Mouse (Mus musculus): ENCODE data around the gene Tsc1. TPM values are rescaled to one million over a fixed set of nuclear protein-coding genes. Genes with fewer than 3 reads are reported as not detected.

The Tsc1 gene
- total RNA-seq, 2 experiments from 2014 or later: 48.4 to 60.7 TPM

DNA sequence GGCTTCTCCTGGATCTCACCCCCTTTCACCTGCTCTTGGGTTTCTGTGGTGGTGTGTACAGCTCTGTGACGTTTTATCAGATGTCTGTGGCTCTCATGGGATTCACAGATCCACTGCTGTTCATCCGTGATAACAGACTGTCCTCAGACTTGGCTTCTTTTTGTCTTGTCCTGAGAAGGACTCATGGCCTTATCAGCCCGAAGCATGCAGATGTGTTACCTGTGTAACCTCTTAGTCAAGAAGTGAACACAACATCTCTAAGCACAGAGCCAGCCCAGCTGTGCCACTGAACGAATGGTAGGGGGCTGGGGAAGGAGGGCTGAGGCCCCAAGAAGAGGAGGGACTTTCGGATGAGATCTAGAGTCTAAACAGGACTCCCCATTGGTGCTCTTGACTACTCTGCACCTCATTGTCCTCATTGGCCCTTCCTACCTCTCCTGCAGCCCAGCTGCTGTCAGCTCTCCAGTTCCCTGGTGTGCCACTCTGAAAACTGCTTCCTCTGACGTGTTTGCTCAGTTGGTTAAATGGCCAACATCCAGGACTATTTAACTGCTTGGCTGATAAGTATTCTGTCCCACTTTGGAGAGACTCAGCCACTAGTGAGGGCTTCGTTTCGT is 60.7 kb downstream of the Tsc1 start:
- intact Hi-C loops (cut with DNase I): no loop called here
- no peak for DNase-seq (ENCODE audit: low spot score in 2 of 2)

DNA sequence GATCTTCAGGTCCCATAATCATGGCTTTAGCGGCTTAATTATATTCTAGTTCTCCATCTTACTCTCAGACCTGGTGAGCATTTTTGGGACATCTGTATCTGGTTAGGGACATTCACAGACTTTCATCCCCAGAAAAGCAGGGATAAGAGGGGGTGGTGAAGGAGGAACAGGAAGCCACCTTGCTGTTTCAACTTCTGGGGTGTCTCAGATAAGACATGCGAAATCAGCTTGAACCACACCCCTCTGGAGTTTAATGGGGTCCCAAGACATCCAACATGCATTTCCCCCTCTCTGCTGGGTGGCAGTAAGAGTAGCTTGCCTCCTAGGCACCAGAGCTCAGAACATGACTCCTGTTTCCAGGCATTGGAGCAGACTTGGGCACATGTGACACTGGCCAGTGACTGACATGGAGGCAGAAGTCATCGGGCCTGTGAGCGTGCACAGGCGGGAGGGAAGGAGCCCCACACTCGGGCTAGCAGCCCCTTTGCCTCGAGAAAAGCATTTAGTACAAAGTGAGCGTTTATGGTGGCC is 65.1 kb downstream of the Tsc1 start:
- intact Hi-C loops (cut with DNase I): no loop called here
- DNase-seq (ENCODE audit: low spot score in 2 of 2): no peak

GRCm38 (mm10) chr2:28706787-28707186 is 65.8 kb downstream of the Tsc1 start:
- intact Hi-C loops (cut with DNase I): no loop called here

DNA sequence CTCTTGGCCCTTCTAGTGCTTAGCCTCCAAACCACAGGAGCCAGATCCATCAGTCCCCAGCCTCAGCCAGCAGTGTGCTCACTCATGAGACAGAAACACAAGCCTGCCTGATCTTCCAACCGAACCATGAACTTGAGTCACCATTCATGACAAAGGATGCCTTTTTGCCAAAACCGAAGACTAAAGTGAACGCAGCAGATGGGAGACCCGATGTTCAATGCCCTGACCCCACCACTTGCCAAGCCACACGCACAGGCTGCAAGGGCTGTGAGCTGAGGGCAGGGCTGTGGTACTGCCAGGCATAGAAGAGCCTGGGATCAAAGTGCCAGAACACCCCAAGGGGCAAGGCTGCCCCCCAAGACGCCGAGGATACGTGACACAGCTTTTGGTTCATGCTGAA is 72.0 kb downstream of the Tsc1 start:
- DNase-seq (ENCODE audit: low spot score in 2 of 2): no peak
- intact Hi-C loops (cut with DNase I): no loop called here

More at GRCm38 (mm10) chr2:28706787-28707186, 65.8 kb downstream of the Tsc1 start:
- no peak for DNase-seq (ENCODE audit: low spot score in 2 of 2)

DNA sequence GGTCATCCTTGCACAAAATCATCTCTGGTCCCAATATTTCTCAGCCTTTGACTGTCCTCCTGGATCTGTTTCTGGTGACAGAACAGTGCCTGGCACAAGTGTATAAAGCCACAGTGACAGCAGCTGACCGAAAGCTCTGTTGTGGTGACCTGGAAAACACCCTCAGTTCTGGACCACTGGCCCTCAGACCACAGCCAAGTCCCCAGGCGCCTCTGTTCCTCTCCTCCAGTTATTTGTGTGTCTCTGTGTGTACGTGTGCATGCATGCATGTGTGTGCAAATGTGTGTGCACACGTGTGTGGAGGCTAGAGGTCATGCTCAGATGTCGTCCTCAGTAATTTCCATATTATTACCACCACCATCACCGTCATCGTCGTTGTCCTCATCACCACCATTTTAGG is 81.4 kb downstream of the Tsc1 start:
- DNase-seq (ENCODE audit: low spot score in 2 of 2): no peak
- intact Hi-C loops (cut with DNase I): no loop called here

- intact Hi-C loops (cut with DNase I): no loop called here
- no peak for DNase-seq (ENCODE audit: low spot score in 2 of 2)
Measured at GRCm38 (mm10) chr2:28723912-28724311, 82.9 kb downstream of the Tsc1 start.

DNA sequence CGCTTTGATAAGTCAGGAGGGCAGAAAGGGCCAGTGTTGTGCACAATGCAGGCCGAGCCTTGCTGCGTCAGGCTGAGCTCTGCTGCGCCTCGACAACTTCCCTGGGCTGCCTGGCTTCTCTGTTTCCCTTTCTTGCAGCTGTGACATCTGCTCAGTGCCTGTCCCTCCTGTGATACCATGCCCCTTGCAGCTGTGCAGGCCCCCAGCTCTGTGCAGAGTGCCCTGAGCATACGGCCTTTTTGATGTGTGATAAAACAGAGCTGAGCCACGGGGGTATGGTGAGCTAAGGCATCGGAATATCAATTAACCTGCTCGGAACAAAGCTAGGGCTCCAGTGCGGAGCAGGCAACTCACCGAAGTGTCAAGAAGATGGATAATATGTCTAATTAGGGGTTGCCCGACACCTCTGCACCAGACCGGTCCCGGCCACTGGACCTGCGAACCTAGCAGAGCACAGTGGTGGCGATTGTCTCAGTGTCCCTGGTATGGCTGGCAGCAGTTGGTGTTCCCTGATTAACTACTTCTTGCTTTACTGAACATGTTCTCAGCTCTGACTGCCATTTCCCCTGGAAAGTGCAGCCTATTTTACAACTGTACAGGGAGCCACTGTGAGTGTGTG is 86.9 kb downstream of the Tsc1 start:
- DNase-seq (ENCODE audit: low spot score in 2 of 2): no peak
- intact Hi-C loops (cut with DNase I): no loop called here

DNA sequence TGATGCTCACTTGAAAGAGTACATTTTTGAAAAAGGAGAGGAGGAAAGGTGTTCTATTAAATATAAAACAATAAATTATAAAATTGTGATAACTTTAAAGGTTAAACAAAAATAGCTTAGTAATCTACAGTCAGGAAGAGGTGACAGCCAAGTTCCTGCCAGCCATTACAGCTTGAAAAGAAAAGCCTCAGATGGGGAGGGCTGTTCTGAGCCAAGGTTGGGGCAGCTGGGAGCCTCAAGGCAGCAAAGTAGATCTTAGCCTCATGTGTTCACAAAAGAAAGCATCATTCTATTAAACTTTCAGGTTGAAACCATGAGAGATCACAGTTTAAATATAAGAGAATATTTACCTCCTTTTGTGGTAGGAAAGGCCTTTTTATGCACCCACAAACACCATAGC is 89.6 kb downstream of the Tsc1 start:
- intact Hi-C loops (cut with DNase I): no loop called here
- DNase-seq (ENCODE audit: low spot score in 2 of 2): no peak

- DNase-seq (ENCODE audit: low spot score in 2 of 2): no peak
- intact Hi-C loops (cut with DNase I): no loop called here
Measured at GRCm38 (mm10) chr2:28737112-28737511, 96.1 kb downstream of the Tsc1 start.

GRCm38 (mm10) chr2:28740159-28740558 is 99.1 kb downstream of the Tsc1 start:
- DNase-seq (ENCODE audit: low spot score in 2 of 2): no peak
- intact Hi-C loops (cut with DNase I): no loop called here

Small RNA genes within 50 kb of the gene (microRNA-seq; reads per million reads assigned to microRNA genes)
- not detected for gene Gm22824
- gene Mir3088: 2.0 reads per million

Other genes with a start within 250 kb of the Tsc1 start
- 10 to 100 TPM; 26.8 to 30.3 TPM for gene Ppp1r26, start 194.4 kb upstream of the Tsc1 start, total RNA-seq (2021)
- gene 1700007K13Rik, start 174.9 kb upstream of the Tsc1 start, total RNA-seq (2021): 1 to 10 TPM; 4.0 to 5.1 TPM
- gene Mrps2, start 173.2 kb upstream of the Tsc1 start, total RNA-seq (2021): 10 to 100 TPM; 35.4 to 39.0 TPM
- gene Gbgt1, start 144.3 kb upstream of the Tsc1 start, total RNA-seq (2021): 1 to 10 TPM; 1.6 to 3.3 TPM
- gene Gm10134, start 135.1 kb upstream of the Tsc1 start, total RNA-seq (2021): 1 to 10 TPM; 1.7 TPM
- gene Ralgds, start 128.1 kb upstream of the Tsc1 start, total RNA-seq (2021): 10 to 100 TPM; 82.7 to 82.8 TPM
- gene Cel, start 77.8 kb upstream of the Tsc1 start, total RNA-seq (2021): not detected
- gene Gtf3c5, start 57.5 kb upstream of the Tsc1 start, total RNA-seq (2021): 10 to 100 TPM; 17.9 to 18.6 TPM
- gene Gfi1b, start 19.2 kb upstream of the Tsc1 start, total RNA-seq (2021): not detected
- gene Spaca9, start 58.5 kb downstream of the Tsc1 start, total RNA-seq (2021): not detected
- 1 to 10 TPM; 1.6 to 1.7 TPM for gene Ak8, start 58.9 kb downstream of the Tsc1 start, total RNA-seq (2021)
- gene Gtf3c4, start 199.1 kb downstream of the Tsc1 start, total RNA-seq (2021): 10 to 100 TPM; 31.8 to 35.8 TPM
- gene Ddx31, start 199.2 kb downstream of the Tsc1 start, total RNA-seq (2021): 1 to 10 TPM; 6.2 to 8.7 TPM